Comparison of ENCODE assay signal across 8 mouse cellular contexts in the genomic region with DNA sequence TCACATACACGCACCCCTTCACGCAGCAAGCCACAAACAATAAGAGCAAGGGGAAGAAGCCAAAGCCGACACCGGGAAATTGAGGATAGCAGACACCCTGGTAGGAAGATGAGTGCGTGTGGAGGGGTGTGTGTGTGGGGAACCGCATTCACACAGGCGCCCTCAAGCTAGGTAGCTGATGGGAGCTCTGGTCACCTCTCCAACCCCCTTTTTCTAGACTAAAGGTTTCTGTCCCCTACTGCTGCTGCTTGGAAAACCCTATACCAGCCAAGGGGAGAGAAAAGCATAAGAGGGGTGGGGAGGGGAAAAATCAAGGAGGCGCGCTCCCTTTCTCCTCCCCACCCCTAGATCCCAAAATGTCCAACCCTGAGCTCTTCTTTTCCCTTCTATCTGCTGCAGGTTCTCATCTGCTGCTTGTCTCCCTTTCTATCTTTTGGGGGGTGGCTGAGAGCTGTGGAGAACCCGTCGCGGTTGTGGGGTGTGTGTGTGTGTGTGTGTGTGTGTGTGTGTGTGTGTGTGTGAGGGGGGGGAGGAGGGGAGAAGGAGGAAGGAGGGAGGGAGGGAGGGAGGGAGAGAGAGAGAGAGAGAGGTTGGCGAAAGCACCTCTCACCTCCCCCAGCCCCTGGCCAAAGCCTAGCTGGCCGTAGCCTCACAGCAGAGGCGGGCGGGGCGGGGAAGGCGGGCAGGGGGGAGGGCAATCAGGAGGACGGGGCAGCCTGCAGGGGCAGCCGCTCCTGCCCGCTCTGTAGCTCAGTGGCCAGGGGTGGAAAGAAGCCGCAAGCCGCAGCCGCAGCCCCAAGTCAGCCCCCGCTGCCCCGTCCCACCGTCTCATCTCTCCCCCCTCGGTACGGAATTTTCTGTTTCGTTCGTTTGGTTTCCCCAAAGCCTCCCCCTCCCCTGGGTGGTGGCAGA. TPM values are rescaled to one million over a fixed set of nuclear protein-coding genes. Genes with fewer than 3 reads are reported as not detected.
DNase-seq lines count a peak whose midpoint lies in the region; ATAC-seq and TF ChIP-seq lines count a peak whose summit lies in the region.

Gene Rtl4 (plus strand): TSS at position 701 of the 912 bp plus-strand sequence.

- DNase-seq in adrenal gland, postnatal 10 days = peak; percentile 28
- DNase-seq in adrenal gland, postnatal 4 days (ENCODE audit: low spot score in 2 of 2) = no peak
- DNase-seq in layer of hippocampus, adult 2 months (ENCODE audit: low spot score in 2 of 2) = no peak
- no peak for DNase-seq in layer of hippocampus, adult 9-10 months (ENCODE audit: low spot score)
- DNase-seq in hindbrain, embryonic 10.5 days (ENCODE audit: low spot score) = peak; percentile 31
- no peak for DNase-seq in lung, postnatal 10 days

- H3K4me1 ChIP-seq in hindbrain, embryonic 10.5 days (replicated peaks) = peaks cover 4% of the 10 kb centered on the region; the same call in 1 of the 2 replicates
- no peaks in the 10 kb centered on the region for H3K4me1 ChIP-seq in liver, embryonic 12.5 days
- no peaks in the 10 kb centered on the region for H3K4me1 ChIP-seq in stomach, embryonic 14.5 days (ENCODE audit: control insufficient read depth, insufficient read depth, low read length)

- H3K4me2 ChIP-seq in liver, embryonic 12.5 days = peak within 1 kb of the TSS; percentile 50
- H3K4me2 ChIP-seq in stomach, embryonic 14.5 days (replicated peaks; ENCODE audit: low read depth, low read length) = peak within 1 kb of the TSS; percentile 55

- no peak within 1 kb of the TSS for H3K9ac ChIP-seq in liver, embryonic 12.5 days
- H3K9ac ChIP-seq in stomach, embryonic 14.5 days (replicated peaks; ENCODE audit: low read depth, low read length) = 0 out of 2 replicates have a peak within 1 kb of the TSS, but pooled peaks have one; percentile 21

- H3K4me3 ChIP-seq in layer of hippocampus, adult 2 months = peak within 1 kb of the TSS; percentile 58
- peak within 1 kb of the TSS; percentile 55 for H3K4me3 ChIP-seq in hindbrain, embryonic 10.5 days
- H3K4me3 ChIP-seq in liver, embryonic 12.5 days = peak within 1 kb of the TSS; percentile 37
- peak within 1 kb of the TSS; percentile 33 for H3K4me3 ChIP-seq in stomach, embryonic 14.5 days (ENCODE audit: low read depth, low read length)

- H3K27ac ChIP-seq in layer of hippocampus, adult 2 months = peak within 1 kb of the TSS; percentile 89
- peak within 1 kb of the TSS; percentile 53; the same call in 1 of the 2 replicates for H3K27ac ChIP-seq in hindbrain, embryonic 10.5 days
- H3K27ac ChIP-seq in liver, embryonic 12.5 days = no peak within 1 kb of the TSS
- 0 out of 2 replicates have a peak within 1 kb of the TSS, but pooled peaks have one; percentile 10 for H3K27ac ChIP-seq in stomach, embryonic 14.5 days (ENCODE audit: low read length)

- no peaks in the 10 kb centered on the region for H3K36me3 ChIP-seq in hindbrain, embryonic 10.5 days
- no peaks in the 10 kb centered on the region for H3K36me3 ChIP-seq in liver, embryonic 12.5 days
- no peaks in the 10 kb centered on the region for H3K36me3 ChIP-seq in stomach, embryonic 14.5 days (ENCODE audit: control insufficient read depth, insufficient read depth, low read length)

- H3K9me3 ChIP-seq in hindbrain, embryonic 10.5 days = no peaks in the 10 kb centered on the region
- no peaks in the 10 kb centered on the region for H3K9me3 ChIP-seq in liver, embryonic 12.5 days (replicated peaks)
- no peaks in the 10 kb centered on the region for H3K9me3 ChIP-seq in stomach, embryonic 14.5 days (ENCODE audit: control insufficient read depth, low read depth, low read length)

- TF ChIP-seq CTCF in layer of hippocampus, adult 2 months (conservative IDR thresholded peaks at IDR 0.05) = no peak

- peak; percentile 61; the same call in 1 of the 2 replicates for ATAC-seq in liver, embryonic 12.5 days
- peak; percentile 56; the same call in 1 of the 2 replicates for ATAC-seq in stomach, embryonic 14.5 days (ENCODE audit: insufficient number of reproducible peaks, insufficient read depth, low FRiP score, low read depth)

- WGBS in hindbrain, embryonic 10.5 days = 12% methylated on average over 27 of the region's 31 CpGs
- 14% methylated on average over 22 of the region's 31 CpGs for WGBS in liver, embryonic 12.5 days (ENCODE audit: insufficient replicate concordance)
- 28% methylated on average over 23 of the region's 31 CpGs for WGBS in stomach, embryonic 14.5 days

- H3K27me3 ChIP-seq in hindbrain, embryonic 10.5 days (ENCODE audit: insufficient read depth, poor library complexity, severe bottlenecking) = peaks cover 63% of the 10 kb centered on the region
- H3K27me3 ChIP-seq in liver, embryonic 12.5 days (replicated peaks) = peaks cover 39% of the 10 kb centered on the region
- H3K27me3 ChIP-seq in stomach, embryonic 14.5 days (ENCODE audit: control insufficient read depth, insufficient read depth, low read length) = no peaks in the 10 kb centered on the region

RNA-seq across cellular contexts. Expression of gene Rtl4, which starts in this region (rescaled TPM):
- 1 to 10 TPM; 1.9 to 2.0 TPM for total RNA-seq in adrenal gland, postnatal 10 days (2021)
- total RNA-seq in adrenal gland, postnatal 4 days (2021) = 1 to 10 TPM; 2.9 to 3.6 TPM
- total RNA-seq in layer of hippocampus, adult 2 months (2021) = 1 to 10 TPM; 3.1 to 4.3 TPM
- 0.05 and 0.25 TPM in 2 replicates for polyA plus RNA-seq in hindbrain, embryonic 10.5 days (2016; fragmentation: Nextera tagmentation; extraction: Ambion mirVana)
- polyA plus RNA-seq in liver, embryonic 12.5 days (2016; fragmentation: Nextera tagmentation; extraction: Ambion mirVana) = 0.50 and 0.54 TPM in 2 replicates
- polyA plus RNA-seq in stomach, embryonic 14.5 days (2014; fragmentation: Nextera tagmentation; extraction: Ambion mirVana) = 1.1 and 1.9 TPM in 2 replicates

Comparison
In these comparisons a context has a peak if more than half of its experiments do, and no peak if none do; other contexts are left out.
1. Peak in DNase-seq, H3K4me3 ChIP-seq and H3K27ac ChIP-seq in hindbrain, embryonic 10.5 days; RNA of the gene not detected or under 1 TPM.
2. Peak in ATAC-seq, H3K4me3 ChIP-seq and H3K4me2 ChIP-seq in liver, embryonic 12.5 days; RNA of the gene not detected or under 1 TPM.